Mouse (Mus musculus) left cerebral cortex, postnatal 4 days (tissue): ENCODE measurements around the gene Zfp57. TPM values are rescaled to one million over a fixed set of nuclear protein-coding genes. Genes with fewer than 3 reads are reported as not detected.
A peak's percentile ranks its signal among the peaks of the same experiment; 100 is the strongest.

Source experiments
- DNase-seq: peaks from one replicate; pipeline ENCODE4 v3.0.0-alpha.2; 2022
- intact Hi-C: fragments of 180-260 bp; cut with DNase I; formaldehyde crosslinking; loops from one replicate; pipeline ENCODE4 v1.15.1; 2025
- total RNA-seq, 2 experiments: library from RNA; stranded (reverse); gene quantifications; 2 replicates each; pipeline ENCODE4 v1.2.3; 2021

Gene Zfp57
- total RNA-seq, 2 experiments from 2014 or later = 218 to 227 TPM

DNA sequence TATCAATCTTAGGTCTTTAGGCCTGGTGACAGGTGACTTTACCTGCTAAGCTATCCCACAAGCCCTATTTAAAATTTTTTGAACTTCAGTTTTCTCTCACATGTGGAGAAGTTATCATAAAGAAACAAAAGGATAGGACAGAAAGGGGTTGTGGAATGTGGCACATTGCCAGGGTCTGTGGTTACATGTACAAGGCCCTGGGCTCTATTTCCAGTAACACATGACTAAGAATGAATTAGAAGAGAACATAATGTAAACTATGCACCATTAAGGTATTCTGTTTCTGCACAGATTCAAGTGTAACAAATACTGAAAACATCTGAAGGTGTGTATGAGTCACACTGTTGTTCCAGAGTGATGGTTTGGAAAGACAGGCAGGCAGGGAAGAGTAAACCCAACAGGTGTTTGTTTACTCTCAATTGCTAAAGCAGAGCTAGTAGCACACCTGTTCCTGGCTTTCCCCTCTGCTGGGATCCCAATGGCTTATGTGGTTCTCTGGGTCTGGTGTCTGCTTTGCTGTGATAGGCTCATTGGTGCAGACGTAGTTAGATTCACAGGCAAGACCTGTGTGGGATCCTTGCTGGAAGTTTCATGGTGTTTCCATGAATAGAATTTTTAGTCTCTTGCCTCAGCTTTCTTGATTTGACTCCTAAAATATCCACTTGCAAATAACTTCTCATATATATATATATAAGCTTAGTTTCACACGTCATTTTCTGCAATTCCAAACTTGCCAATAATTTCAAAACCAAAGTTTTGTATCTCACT is 38.3 kb downstream of the Zfp57 start:
- no peak for DNase-seq
- intact Hi-C loops = no loop called here

DNA sequence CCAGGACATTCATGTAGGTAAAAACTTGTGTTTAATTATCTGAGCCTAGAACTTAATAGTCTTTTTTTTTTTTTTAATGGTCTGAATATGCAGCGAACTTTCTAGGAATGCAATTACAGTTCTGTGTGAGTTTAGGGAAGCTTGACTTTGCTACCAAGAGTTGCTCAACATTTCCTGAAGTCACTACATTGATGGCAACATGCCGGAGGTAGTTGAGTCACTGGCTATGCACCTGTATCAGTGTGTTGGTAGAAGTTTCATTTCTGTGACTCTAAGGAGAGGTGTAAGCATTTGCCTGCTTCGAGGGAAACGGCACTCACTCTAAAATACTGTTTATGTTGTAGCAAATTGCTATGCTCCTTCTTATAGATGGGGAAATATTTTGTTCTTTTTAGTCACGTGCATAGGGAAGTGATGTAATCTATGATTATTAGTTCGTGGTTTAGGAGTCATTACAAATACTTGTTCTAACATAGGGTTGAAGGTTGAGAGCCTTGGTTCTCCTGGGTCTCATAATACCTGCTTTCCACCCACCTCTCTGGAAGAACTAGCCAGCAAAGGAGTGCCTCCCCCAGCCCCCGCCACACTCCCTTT is 43.8 kb downstream of the Zfp57 start:
- DNase-seq = no peak
- intact Hi-C loops = loop anchor here (5.0 kb wide), 1 partner anchor 97 kb away; no protein-coding TSS in a partner anchor

DNA sequence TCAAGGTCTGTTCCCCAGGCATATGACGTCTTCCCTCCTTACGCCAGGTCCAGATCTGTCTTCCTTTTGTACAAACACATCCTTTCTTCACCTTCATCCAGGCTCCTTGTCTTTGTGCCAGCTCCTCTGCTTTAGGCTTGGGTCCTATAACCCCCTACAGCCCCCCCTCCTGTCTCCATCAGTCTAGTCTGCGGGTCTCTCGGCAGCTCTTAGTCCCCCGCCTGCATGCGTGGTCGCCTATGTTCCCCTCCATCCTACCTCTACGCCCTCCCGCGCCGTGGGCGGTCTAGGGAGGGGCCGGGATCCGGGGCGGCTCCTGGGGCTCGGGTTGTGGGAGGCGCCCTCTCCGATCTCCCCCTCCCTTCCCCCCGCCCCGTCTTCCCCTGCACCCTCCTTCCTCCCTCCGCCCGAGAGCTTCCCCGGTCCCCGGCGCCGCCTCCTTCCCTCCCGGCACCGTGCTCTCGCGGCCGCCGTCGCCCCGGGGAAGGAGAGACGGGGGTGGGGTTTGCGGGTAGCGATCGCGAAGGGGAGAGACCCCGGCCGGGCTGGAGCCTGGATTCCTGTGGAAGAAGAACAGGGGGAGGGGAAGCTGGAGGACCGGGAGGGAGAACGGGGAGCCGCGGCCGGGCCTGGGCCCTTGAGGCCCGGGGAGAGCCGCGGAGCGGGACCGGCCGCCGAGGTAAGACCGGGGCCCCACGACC is 44.8 kb downstream of the Zfp57 start, which contains the start of gene Gabbr1:
Gene Gabbr1 (plus strand): TSS at position 356 of the 701 bp plus-strand sequence.
- intact Hi-C loops = loop anchor here (2.0 to 5.0 kb wide), 2 partner anchors 43 to 98 kb away; no protein-coding TSS in a partner anchor
- DNase-seq = peak; percentile 89

DNA sequence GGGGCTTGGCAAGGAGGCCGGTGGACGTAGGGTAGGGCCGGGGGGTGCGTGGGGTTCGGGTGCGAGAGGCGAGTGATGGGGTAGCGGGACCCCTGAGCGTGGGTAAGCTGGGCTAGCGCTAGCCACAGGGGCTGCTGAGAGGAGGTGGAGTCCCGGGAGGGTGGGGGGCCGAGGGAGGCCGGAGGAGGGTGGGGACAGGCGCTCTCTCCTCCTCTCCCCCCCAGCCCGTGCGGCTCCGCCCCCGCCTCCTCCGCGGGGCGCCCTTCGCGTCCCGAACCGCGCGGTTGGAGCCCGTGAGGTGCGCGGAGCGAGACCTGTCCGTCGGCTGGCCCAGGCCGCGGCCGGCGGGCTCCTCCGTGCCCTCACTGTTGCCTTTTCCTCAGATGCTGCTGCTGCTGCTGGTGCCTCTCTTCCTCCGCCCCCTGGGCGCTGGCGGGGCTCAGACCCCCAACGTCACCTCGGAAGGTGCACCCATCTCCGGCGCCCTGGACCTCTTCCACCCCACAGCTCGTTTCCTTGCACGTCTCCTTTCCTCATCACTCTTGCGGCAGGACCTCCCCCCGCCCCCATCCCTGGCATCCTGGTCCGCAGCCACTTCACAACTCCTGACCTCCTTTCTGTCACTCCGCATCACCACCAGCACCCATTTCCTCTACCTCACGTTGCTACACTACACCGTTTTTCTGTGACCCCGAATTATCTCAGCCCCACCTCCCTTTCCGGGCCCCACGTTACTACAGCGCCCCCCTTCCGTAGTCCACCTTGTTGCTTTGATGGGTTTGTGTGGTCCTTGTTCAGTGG is 45.5 kb downstream of the Zfp57 start:
- intact Hi-C loops = loop anchor here (2.0 to 5.0 kb wide), 2 partner anchors 44 to 99 kb away; no protein-coding TSS in a partner anchor
- DNase-seq = peak; percentile 68

DNA sequence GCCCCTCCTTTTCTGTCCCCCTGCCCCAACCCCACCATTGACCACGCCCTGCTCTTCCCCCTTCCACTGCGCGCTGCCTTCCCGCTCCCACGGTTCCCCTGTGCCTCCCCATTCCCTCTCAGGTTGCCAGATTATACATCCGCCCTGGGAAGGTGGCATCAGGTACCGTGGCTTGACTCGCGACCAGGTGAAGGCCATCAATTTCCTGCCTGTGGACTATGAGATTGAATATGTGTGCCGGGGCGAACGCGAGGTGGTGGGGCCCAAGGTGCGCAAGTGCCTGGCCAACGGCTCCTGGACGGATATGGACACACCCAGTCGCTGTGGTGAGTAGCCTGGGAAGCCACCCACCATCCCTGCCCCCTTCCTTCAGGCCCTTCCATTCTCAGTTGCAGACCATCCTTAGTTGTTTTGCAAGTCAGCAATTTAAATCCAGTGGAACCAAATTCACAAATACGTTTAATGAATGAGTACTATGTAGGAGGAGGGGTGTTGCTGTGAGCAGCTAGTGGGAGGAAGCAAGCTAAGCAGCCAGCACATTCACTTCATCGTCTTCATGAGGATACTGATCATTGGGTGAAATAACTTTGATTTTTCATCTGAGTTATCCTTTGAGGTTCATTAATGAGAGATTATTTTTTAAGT is 46.5 kb downstream of the Zfp57 start:
- intact Hi-C loops = loop anchor here (2.0 to 5.0 kb wide), 2 partner anchors 45 to 100 kb away; no protein-coding TSS in a partner anchor
- DNase-seq = no peak

DNA sequence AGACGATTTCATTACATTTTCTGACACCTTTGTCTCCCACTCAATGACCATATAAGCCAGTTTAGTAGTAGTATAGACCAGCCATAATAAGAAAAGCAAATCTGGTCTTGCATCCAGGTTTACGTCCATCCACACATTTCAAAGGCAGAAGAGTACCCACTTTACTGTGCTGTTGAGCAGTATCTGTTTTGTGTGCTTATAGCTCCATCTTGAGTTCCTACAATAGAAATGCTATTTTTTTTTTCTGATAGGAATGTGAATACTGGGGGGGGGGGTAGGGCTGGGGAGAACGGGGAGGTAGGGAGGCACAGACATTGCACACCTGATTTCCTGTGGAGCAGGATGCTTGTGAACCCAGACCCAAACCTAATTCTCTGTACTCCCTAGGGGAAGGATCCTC is 47.0 kb downstream of the Zfp57 start:
- intact Hi-C loops = loop anchor here (2.0 to 5.0 kb wide), 2 partner anchors 45 to 101 kb away; no protein-coding TSS in a partner anchor
- no peak for DNase-seq

DNA sequence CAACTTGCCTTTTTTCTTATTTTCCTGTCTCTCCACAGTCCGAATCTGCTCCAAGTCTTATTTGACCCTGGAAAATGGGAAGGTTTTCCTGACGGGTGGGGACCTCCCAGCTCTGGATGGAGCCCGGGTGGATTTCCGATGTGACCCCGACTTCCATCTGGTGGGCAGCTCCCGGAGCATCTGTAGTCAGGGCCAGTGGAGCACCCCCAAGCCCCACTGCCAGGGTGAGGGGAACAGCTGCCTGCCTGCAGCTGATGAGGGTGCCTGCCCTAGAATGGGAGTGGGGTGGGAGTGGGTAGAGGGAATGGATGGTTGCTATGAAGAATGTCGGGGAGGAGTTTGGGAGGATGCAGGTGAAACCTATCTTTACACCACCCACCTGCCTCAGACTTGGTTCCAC is 47.4 kb downstream of the Zfp57 start:
- intact Hi-C loops = loop anchor here (5.0 kb wide), 1 partner anchor 101 kb away; no protein-coding TSS in a partner anchor
- no peak for DNase-seq

DNA sequence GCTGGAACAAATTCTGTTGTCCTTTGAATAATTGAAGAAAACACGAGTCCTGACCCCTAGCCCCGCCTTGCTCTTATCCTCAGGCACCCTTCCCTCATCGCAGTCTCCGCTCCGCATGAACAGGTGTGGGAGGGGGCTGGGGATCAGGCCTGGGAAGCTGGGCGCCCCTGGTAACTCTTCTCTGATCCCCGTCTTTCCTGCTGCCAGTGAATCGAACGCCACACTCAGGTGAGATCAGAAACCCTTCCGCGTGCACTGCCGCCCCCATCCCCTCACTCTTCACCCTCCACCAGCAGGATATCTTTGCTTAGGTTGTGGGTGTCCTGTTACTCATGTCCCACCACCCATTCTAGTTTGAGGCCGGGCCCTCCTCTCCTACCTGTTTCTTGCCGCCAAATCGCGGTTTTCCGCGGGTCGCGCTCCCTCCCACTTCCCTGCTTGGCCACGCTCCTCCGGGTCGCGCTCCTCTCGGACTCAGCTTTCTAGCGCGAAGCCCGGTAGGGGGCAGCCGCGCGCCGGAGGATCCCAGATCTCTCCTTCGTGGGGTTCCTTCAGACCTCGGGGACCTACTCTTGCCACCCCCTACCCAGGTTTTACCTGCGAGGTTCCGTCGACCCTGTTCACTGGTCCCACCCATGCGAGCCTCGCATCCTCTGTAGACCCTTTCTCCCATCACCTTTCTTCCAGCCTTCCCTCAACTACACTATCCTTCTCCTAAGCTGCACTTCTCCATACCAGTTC is 48.8 kb downstream of the Zfp57 start:
- intact Hi-C loops = loop anchor here (5.0 kb wide), 1 partner anchor 102 kb away; no protein-coding TSS in a partner anchor
- peak; percentile 80 for DNase-seq

DNA sequence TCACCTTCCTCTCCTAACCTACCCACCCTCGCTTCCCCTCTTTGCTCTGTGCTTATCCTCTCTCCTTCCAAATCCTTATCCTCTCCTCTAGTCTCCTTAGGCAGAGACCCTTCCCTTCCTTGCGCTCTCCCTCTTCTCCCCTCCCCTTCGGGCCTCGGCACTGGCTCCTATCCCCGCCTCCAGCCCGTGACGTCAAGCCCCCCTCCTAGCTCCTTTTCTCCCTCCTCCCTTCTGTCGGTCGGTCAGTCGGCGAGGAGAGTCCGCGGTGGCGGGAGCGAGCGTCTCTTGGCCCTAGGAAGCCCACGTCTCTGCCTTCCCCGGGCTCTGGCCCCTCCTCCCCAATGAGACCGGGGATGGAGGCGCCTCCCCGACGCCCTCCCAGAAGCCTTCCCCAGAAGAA is 49.4 kb downstream of the Zfp57 start:
- intact Hi-C loops = no loop called here
- DNase-seq = peak; percentile 91

DNA sequence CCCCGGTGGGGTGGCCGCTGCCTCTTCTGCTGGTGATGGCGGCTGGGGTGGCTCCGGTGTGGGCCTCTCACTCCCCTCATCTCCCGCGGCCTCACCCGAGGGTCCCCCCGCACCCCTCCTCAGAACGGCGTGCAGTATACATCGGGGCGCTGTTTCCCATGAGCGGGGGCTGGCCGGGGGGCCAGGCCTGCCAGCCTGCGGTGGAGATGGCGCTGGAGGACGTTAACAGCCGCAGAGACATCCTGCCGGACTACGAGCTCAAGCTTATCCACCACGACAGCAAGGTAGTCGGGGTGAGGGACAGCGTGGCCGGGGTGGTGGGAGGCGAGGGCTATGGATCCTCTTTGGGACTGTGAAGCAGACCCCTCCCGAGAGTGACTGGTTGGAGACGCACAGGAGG is 49.9 kb downstream of the Zfp57 start:
- intact Hi-C loops = no loop called here
- no peak for DNase-seq

DNA sequence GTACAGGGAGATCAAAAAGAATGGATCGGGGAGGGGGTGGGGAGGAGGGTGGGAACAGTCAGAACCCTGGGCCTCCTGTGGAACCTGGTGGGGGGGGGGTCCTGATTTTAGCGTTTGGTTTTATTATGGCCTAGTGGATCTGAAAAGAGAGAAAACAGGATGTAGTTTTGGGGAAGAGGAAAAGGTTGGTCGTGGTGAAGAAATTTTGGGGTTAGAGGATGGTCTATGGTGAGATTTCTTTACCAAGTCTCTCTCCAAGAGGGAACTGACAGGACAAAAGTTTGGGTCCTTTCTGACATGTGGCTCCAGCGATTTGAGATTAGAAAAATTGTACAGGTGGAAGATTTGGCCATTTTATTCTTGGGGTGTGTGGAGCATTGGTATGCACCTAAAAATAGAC is 50.8 kb downstream of the Zfp57 start:
- intact Hi-C loops = no loop called here
- DNase-seq = no peak

DNA sequence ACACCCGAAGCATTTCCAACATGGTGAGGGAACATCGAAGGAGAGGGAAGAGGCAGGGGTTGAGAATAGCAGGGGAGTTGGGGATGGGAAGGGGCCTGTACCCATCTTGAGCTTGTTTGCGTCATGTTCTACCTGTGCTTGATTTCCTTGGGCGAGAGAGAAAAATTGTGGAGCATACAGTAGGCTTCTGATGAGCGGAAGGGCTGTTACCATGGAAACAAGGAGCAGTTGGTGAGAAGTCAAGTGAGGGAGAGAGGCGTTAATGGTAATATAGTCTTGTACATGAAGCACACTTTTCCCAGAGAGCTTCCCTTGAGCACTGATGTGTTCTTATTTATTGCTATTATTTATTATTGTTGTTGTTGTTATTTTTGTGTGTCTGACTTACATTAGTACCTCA is 56.0 kb downstream of the Zfp57 start:
- no peak for DNase-seq
- intact Hi-C loops = no loop called here

Other genes starting within 250 kb of the Zfp57 start
- not detected for gene H2-M10.5, start 228.3 kb upstream of the Zfp57 start, total RNA-seq
- not detected for gene H2-M10.6, start 189.0 kb upstream of the Zfp57 start, total RNA-seq
- 10 to 100 TPM; 33.4 to 36.8 TPM for gene Trim26, start 164.0 kb upstream of the Zfp57 start, total RNA-seq
- gene Trim15, start 134.0 kb upstream of the Zfp57 start, total RNA-seq = not detected
- not detected for gene Trim10, start 131.6 kb upstream of the Zfp57 start, total RNA-seq
- not detected for gene Trim40, start 111.0 kb upstream of the Zfp57 start, total RNA-seq
- not detected for gene Trim31, start 103.0 kb upstream of the Zfp57 start, total RNA-seq
- 1 to 10 TPM; 1.7 TPM for gene Rnf39, start 58.2 kb upstream of the Zfp57 start, total RNA-seq
- 10 to 100 TPM; 81.7 to 91.9 TPM for gene Ppp1r11, start 49.4 kb upstream of the Zfp57 start, total RNA-seq
- gene Znrd1, start 42.6 kb upstream of the Zfp57 start, total RNA-seq = 10 to 100 TPM; 25.8 to 30.3 TPM
- gene Znrd1as, start 42.6 kb upstream of the Zfp57 start, total RNA-seq = 1 to 10 TPM; 2.3 to 4.5 TPM
- gene 2410137M14Rik, start 19.9 kb upstream of the Zfp57 start, total RNA-seq = 1 to 10 TPM in 1 of 2 experiments, not detected in 1; 1.1 TPM
- gene H2-M5, start 11.6 kb upstream of the Zfp57 start, total RNA-seq = 1 to 10 TPM; 6.0 to 6.5 TPM
- gene Mog, start 22.2 kb downstream of the Zfp57 start, total RNA-seq = under 1 TPM in 1 of 2 experiments, not detected in 1; 0.20 TPM
- gene Gabbr1, start 44.8 kb downstream of the Zfp57 start, total RNA-seq = 100 to 1,000 TPM; 430 to 482 TPM
- gene Olfr90, start 87.3 kb downstream of the Zfp57 start, total RNA-seq = not detected
- gene Olfr91, start 97.1 kb downstream of the Zfp57 start, total RNA-seq = not detected
- gene Olfr92, start 118.9 kb downstream of the Zfp57 start, total RNA-seq = not detected
- gene Olfr93, start 160.3 kb downstream of the Zfp57 start, total RNA-seq = not detected
- not detected for gene Ubd, start 192.7 kb downstream of the Zfp57 start, total RNA-seq
- not detected for gene Olfr94, start 199.8 kb downstream of the Zfp57 start, total RNA-seq
- gene Olfr95, start 212.0 kb downstream of the Zfp57 start, total RNA-seq = not detected
- gene Olfr96, start 219.0 kb downstream of the Zfp57 start, total RNA-seq = not detected
- gene Olfr97, start 236.2 kb downstream of the Zfp57 start, total RNA-seq = not detected